Mouse (Mus musculus): ENCODE measurements around the gene Wdr20. TPM values are rescaled to one million over a fixed set of nuclear protein-coding genes. Genes with fewer than 3 reads are reported as not detected.

Wdr20 gene
- total and polyA plus RNA-seq, 3 experiments, result 18.8 to 25.8 TPM; not detected in 1

GRCm38 (mm10) chr12:110806301-110806970 is 68.7 kb downstream of the Wdr20 start:
- Histone ChIP-seq H3K36me3 (ENCODE audit: control insufficient read depth in 1 of 2, insufficient read depth in 2 of 2, low read length in 2 of 2) (no peaks in the 10 kb centered on the region), H3K4me3 (ENCODE audit: control insufficient read depth in 1 of 2, insufficient read depth in 1 of 2, low read depth in 2 of 2, low read length in 2 of 2) (no peak overlapping the region), H3K9ac (ENCODE audit: control insufficient read depth, low read depth, low read length, poor library complexity, severe bottlenecking) (no peak overlapping the region), H3K27ac (ENCODE audit: control insufficient read depth, low read depth, low read length) (no peak overlapping the region), H3K4me1 (ENCODE audit: control insufficient read depth in 1 of 2, insufficient read depth in 2 of 2, low read length in 2 of 2) (no peaks in the 10 kb centered on the region), H3K9me3 (replicated peaks; ENCODE audit: insufficient read depth, low read length) (no peaks in the 10 kb centered on the region), H3K79me2 (ENCODE audit: control insufficient read depth, insufficient read depth, low read length, poor library complexity) (no peaks in the 10 kb centered on the region), H3K27me3 (ENCODE audit: control insufficient read depth in 1 of 2, insufficient read depth in 2 of 2, low read length in 2 of 2) (no peaks in the 10 kb centered on the region)
- no peak for DNase-seq (ENCODE audit: low read depth, low spot score)
- TF ChIP-seq CTCF (IDR thresholded peaks at IDR 0.05 in 2 of 3, conservative IDR thresholded peaks at IDR 0.05 in 1 of 3; ENCODE audit: control insufficient read depth in 1 of 3, insufficient read depth in 1 of 3, low read depth in 2 of 3, low read length in 3 of 3, poor library complexity in 1 of 3, severe bottlenecking in 1 of 3) (peak in 2 of 3 experiments; percentile 27 to 29; a peak in 3 of 6 replicates), MAZ (IDR thresholded peaks at IDR 0.05; ENCODE audit: low read depth, low read length) (no peak), SMC3 (IDR thresholded peaks at IDR 0.05; ENCODE audit: low read depth, low read length) (0 out of 2 replicates have a peak, but pooled peaks have one; percentile 22), ZMIZ1 (IDR thresholded peaks at IDR 0.05; ENCODE audit: low read depth, low read length) (no peak), TBP (IDR thresholded peaks at IDR 0.05; ENCODE audit: low read depth, low read length) (no peak), MYB (IDR thresholded peaks at IDR 0.05; ENCODE audit: low read depth, low read length) (no peak), GABPA (IDR thresholded peaks at IDR 0.05; ENCODE audit: low read depth, low read length) (no peak), UBTF (IDR thresholded peaks at IDR 0.05; ENCODE audit: borderline replicate concordance, insufficient read depth, low read depth, low read length) (no peak), ZKSCAN1 (IDR thresholded peaks at IDR 0.05; ENCODE audit: low read depth, low read length) (no peak), MAFK (IDR thresholded peaks at IDR 0.05; ENCODE audit: borderline replicate concordance, low read depth, low read length) (no peak), ZNF384 (IDR thresholded peaks at IDR 0.05; ENCODE audit: low read depth, low read length) (no peak), MXI1 (IDR thresholded peaks at IDR 0.05; ENCODE audit: low read depth, low read length) (no peak), NRF1 (IDR thresholded peaks at IDR 0.05; ENCODE audit: insufficient read depth, low read depth, low read length, poor library complexity, severe bottlenecking) (no peak)

DNA sequence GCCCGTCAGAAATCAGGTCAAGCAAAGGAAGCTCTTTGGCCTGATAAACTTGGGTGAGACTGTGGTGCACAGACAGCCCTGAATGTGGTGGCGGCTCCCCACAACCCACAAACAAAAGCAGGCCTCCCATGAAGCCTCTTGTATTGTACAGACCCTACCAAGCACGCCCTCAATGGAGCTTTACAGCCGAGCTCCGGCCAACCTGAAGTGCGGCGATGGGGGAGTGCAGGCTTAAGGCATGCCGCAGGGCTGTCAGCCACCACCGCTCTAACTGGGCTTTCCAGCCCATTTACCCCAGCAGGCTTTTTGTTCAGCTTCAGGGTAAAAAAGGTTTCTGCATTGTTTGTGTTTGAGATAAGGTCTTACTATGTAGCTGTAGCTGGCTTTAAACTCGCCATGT is 70.7 kb downstream of the Wdr20 start:
- no peaks in the 10 kb centered on the region for H3K9me3 ChIP-seq (replicated peaks; ENCODE audit: insufficient read depth, low read length)
- H3K9ac ChIP-seq (ENCODE audit: control insufficient read depth, low read depth, low read length, poor library complexity, severe bottlenecking), result no peak overlapping the region
- H3K27ac ChIP-seq (ENCODE audit: control insufficient read depth, low read depth, low read length), result no peak overlapping the region
- DNase-seq (ENCODE audit: low read depth, low spot score), result no peak
- no peak for TF ChIP-seq MEF2A (IDR thresholded peaks at IDR 0.05; ENCODE audit: extremely low read depth, insufficient replicate concordance, low read depth, low read length, poor library complexity, severe bottlenecking)
- no peak for TF ChIP-seq HCFC1 (IDR thresholded peaks at IDR 0.05; ENCODE audit: low read depth, low read length)
- no peak for TF ChIP-seq SMC3 (IDR thresholded peaks at IDR 0.05; ENCODE audit: low read depth, low read length)
- no peaks in the 10 kb centered on the region for H3K36me3 ChIP-seq (ENCODE audit: control insufficient read depth in 1 of 2, insufficient read depth in 2 of 2, low read length in 2 of 2)
- no peaks in the 10 kb centered on the region for H3K79me2 ChIP-seq (ENCODE audit: control insufficient read depth, insufficient read depth, low read length, poor library complexity)
- H3K4me1 ChIP-seq (ENCODE audit: control insufficient read depth in 1 of 2, insufficient read depth in 2 of 2, low read length in 2 of 2), result no peaks in the 10 kb centered on the region
- H3K27me3 ChIP-seq (ENCODE audit: control insufficient read depth in 1 of 2, insufficient read depth in 2 of 2, low read length in 2 of 2), result no peaks in the 10 kb centered on the region
- no peak overlapping the region for H3K4me3 ChIP-seq (ENCODE audit: control insufficient read depth in 1 of 2, insufficient read depth in 1 of 2, low read depth in 2 of 2, low read length in 2 of 2)

Measured in MEL (cell line).